Mouse (Mus musculus): ENCODE results near the gene Acr. TPM values are rescaled to one million over a fixed set of nuclear protein-coding genes. Genes with fewer than 3 reads are reported as not detected.

Acr gene
- polyA plus RNA-seq, 1 experiment from 2014 or later = 1.8 TPM

DNA sequence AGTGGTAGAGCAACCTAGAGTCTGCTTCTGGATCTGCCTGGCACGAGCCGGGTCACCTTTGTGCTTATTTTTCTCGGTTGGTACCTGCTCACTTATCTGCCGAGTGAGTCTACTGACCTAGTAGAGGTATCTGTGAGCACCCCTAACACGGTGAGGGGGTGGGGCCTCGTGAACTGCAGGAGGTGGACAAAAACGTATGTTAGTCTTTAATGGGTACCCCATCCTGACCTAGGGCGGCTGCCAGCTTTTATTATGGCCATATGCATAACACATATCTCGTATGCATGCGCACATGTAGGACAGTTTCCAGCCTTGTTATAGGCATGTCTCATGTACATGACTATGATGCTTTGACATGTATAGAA is 34.3 kb upstream of the Acr start:
- Histone ChIP-seq H3K9me3 (ENCODE audit: control insufficient read depth, low read length) (no peaks in the 10 kb centered on the region), H3K36me3 (replicated peaks; ENCODE audit: control insufficient read depth, insufficient read depth) (no peaks in the 10 kb centered on the region), H3K4me1 (replicated peaks; ENCODE audit: control insufficient read depth, insufficient read depth, low read length) (peaks cover 24% of the 10 kb centered on the region), H3K4me3 (replicated peaks; ENCODE audit: low read length) (peak overlapping the region; percentile 39), H3K27me3 (ENCODE audit: control insufficient read depth, insufficient read depth, low read length) (no peaks in the 10 kb centered on the region), H3K9ac (peak overlapping the region; percentile 71), H3K4me2 (replicated peaks) (peak overlapping the region; percentile 70), H3K27ac (no peak overlapping the region)
- ATAC-seq (ENCODE audit: low FRiP score) (no peak), DNase-seq (ENCODE audit: low spot score) (no peak)
- 87% methylated on average over 10 of the region's 10 CpGs for WGBS

GRCm38 (mm10) chr15:89544171-89544570 is 24.0 kb upstream of the Acr start:
- Histone ChIP-seq H3K4me1 (replicated peaks; ENCODE audit: control insufficient read depth, insufficient read depth, low read length) (no peaks in the 10 kb centered on the region), H3K9me3 (ENCODE audit: control insufficient read depth, low read length) (no peaks in the 10 kb centered on the region), H3K4me2 (replicated peaks) (no peak overlapping the region), H3K36me3 (replicated peaks; ENCODE audit: control insufficient read depth, insufficient read depth) (peaks cover 25% of the 10 kb centered on the region), H3K27ac (no peak overlapping the region), H3K4me3 (replicated peaks; ENCODE audit: low read length) (no peak overlapping the region), H3K27me3 (ENCODE audit: control insufficient read depth, insufficient read depth, low read length) (no peaks in the 10 kb centered on the region), H3K9ac (no peak overlapping the region)
- ATAC-seq (ENCODE audit: low FRiP score) (no peak), DNase-seq (ENCODE audit: low spot score) (no peak)
- WGBS = 84% methylated on average over 7 of the region's 7 CpGs

DNA sequence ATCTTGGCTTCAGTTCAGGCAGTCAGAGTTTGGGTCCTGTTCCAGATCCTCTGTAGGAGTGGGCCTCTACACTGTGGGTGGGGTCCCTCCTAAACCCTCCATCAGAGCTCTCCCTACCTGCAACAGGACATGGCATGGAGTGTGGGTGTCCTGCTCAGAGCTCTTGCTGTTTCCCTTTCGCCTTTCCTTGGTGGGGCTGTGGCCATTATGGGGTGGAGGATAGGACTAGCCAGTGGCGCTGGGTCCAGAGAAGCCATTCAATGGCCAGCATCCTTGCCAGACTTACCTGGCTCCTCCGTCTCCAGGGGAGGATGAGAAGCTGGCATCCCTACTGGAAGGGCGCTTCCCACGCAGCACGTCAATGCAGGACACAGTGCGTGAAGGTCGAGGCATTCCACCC is 20.8 kb upstream of the Acr start:
- peak overlapping the region; percentile 34 for H3K4me2 ChIP-seq (replicated peaks)
- H3K36me3 ChIP-seq (replicated peaks; ENCODE audit: control insufficient read depth, insufficient read depth) = peaks cover 41% of the 10 kb centered on the region
- no peak overlapping the region for H3K9ac ChIP-seq
- H3K27me3 ChIP-seq (ENCODE audit: control insufficient read depth, insufficient read depth, low read length) = no peaks in the 10 kb centered on the region
- H3K27ac ChIP-seq = no peak overlapping the region
- DNase-seq (ENCODE audit: low spot score) (no peak), ATAC-seq (ENCODE audit: low FRiP score) (no peak)
- H3K4me3 ChIP-seq (replicated peaks; ENCODE audit: low read length) = no peak overlapping the region
- H3K9me3 ChIP-seq (ENCODE audit: control insufficient read depth, low read length) = no peaks in the 10 kb centered on the region
- 44% methylated on average over 8 of the region's 8 CpGs for WGBS
- H3K4me1 ChIP-seq (replicated peaks; ENCODE audit: control insufficient read depth, insufficient read depth, low read length) = no peaks in the 10 kb centered on the region

- H3K27ac ChIP-seq = 0 out of 2 replicates have a peak overlapping the region, but pooled peaks have one; percentile 17
- ATAC-seq (ENCODE audit: low FRiP score) (peak; percentile 50), DNase-seq (ENCODE audit: low spot score) (no peak)
- peak overlapping the region; percentile 32; the same call in 1 of the 2 replicates for H3K9ac ChIP-seq
- WGBS = 8% methylated on average over 56 of the region's 58 CpGs
- H3K36me3 ChIP-seq (replicated peaks; ENCODE audit: control insufficient read depth, insufficient read depth) = peaks cover 41% of the 10 kb centered on the region
- H3K4me1 ChIP-seq (replicated peaks; ENCODE audit: control insufficient read depth, insufficient read depth, low read length) = no peaks in the 10 kb centered on the region
- H3K4me2 ChIP-seq (replicated peaks) = peak overlapping the region; percentile 34
- H3K27me3 ChIP-seq (ENCODE audit: control insufficient read depth, insufficient read depth, low read length) = no peaks in the 10 kb centered on the region
- no peaks in the 10 kb centered on the region for H3K9me3 ChIP-seq (ENCODE audit: control insufficient read depth, low read length)
- H3K4me3 ChIP-seq (replicated peaks; ENCODE audit: low read length) = peak overlapping the region; percentile 1; the same call in 1 of the 2 replicates
Measured at GRCm38 (mm10) chr15:89547824-89548601, 20.1 kb upstream of the Acr start.

GRCm38 (mm10) chr15:89548837-89549236 is 19.3 kb upstream of the Acr start:
- Histone ChIP-seq H3K9ac (no peak overlapping the region), H3K4me2 (replicated peaks) (peak overlapping the region; percentile 34), H3K9me3 (ENCODE audit: control insufficient read depth, low read length) (no peaks in the 10 kb centered on the region), H3K36me3 (replicated peaks; ENCODE audit: control insufficient read depth, insufficient read depth) (peaks cover 36% of the 10 kb centered on the region), H3K4me1 (replicated peaks; ENCODE audit: control insufficient read depth, insufficient read depth, low read length) (no peaks in the 10 kb centered on the region), H3K4me3 (replicated peaks; ENCODE audit: low read length) (no peak overlapping the region), H3K27me3 (ENCODE audit: control insufficient read depth, insufficient read depth, low read length) (no peaks in the 10 kb centered on the region), H3K27ac (0 out of 2 replicates have a peak overlapping the region, but pooled peaks have one; percentile 17)
- WGBS = 22% methylated on average over 11 of the region's 11 CpGs
- ATAC-seq (ENCODE audit: low FRiP score) = peak; percentile 65
- peak; percentile 40 for DNase-seq (ENCODE audit: low spot score)

GRCm38 (mm10) chr15:89550506-89550905 is 17.6 kb upstream of the Acr start:
- Histone ChIP-seq H3K36me3 (replicated peaks; ENCODE audit: control insufficient read depth, insufficient read depth) (peaks cover 28% of the 10 kb centered on the region), H3K4me3 (replicated peaks; ENCODE audit: low read length) (no peak overlapping the region), H3K4me2 (replicated peaks) (no peak overlapping the region), H3K27me3 (ENCODE audit: control insufficient read depth, insufficient read depth, low read length) (0 out of 2 replicates have a peak, but pooled peaks cover under 1% of the 10 kb centered on the region), H3K4me1 (replicated peaks; ENCODE audit: control insufficient read depth, insufficient read depth, low read length) (no peaks in the 10 kb centered on the region), H3K9ac (no peak overlapping the region), H3K27ac (no peak overlapping the region), H3K9me3 (ENCODE audit: control insufficient read depth, low read length) (no peaks in the 10 kb centered on the region)
- ATAC-seq (ENCODE audit: low FRiP score) (no peak), DNase-seq (ENCODE audit: low spot score) (no peak)
- 94% methylated on average over 8 of the region's 8 CpGs for WGBS

DNA sequence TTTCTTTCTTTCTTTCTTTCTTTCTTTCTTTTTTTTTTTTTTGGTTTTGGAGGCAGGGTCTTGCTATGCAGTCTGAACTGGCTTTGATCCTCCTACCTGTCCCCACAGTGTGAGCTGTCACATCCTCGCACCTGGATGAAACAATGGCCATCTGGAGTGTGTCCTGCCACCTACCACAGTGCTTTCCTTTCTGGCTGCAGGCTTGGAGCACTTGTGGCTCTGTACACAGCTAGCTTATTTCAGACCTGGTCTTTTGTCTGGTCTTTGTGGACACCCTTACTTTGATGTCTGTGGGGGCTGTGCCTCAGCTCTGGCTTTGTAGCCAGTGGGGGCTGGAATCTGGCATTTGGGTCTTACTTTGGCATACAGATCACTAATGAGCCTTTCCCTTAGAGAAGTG is 16.4 kb upstream of the Acr start:
- no peak overlapping the region for H3K9ac ChIP-seq
- no peaks in the 10 kb centered on the region for H3K9me3 ChIP-seq (ENCODE audit: control insufficient read depth, low read length)
- DNase-seq (ENCODE audit: low spot score) = no peak
- peaks cover 23% of the 10 kb centered on the region for H3K36me3 ChIP-seq (replicated peaks; ENCODE audit: control insufficient read depth, insufficient read depth)
- H3K4me1 ChIP-seq (replicated peaks; ENCODE audit: control insufficient read depth, insufficient read depth, low read length) = peaks cover 4% of the 10 kb centered on the region; the same call in 1 of the 2 replicates
- H3K27ac ChIP-seq = no peak overlapping the region
- H3K4me2 ChIP-seq (replicated peaks) = no peak overlapping the region
- peaks cover 10% of the 10 kb centered on the region for H3K27me3 ChIP-seq (ENCODE audit: control insufficient read depth, insufficient read depth, low read length)
- WGBS = 80% methylated on average over 1 of the region's 1 CpGs
- H3K4me3 ChIP-seq (replicated peaks; ENCODE audit: low read length) = no peak overlapping the region
- ATAC-seq (ENCODE audit: low FRiP score) = no peak

DNA sequence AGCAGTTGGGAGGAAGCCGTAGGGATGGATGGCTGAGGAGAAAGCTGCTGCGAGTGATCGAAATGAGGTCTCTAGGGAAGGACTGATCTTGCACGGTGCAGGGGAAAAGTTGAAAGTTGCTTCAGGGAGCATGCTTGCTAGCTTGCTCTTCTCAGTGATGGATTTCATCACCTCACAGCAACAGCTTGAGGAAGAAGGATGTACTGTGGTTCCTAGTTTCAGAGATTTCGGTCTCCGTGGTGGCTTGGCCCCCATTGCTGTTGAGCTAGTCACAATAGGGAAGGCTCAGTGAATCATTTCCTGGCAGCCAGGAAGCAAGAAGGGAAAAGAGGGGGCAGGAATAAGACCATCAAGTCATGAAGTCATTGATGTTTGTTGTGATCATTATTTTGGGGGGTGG is 12.5 kb upstream of the Acr start:
- Histone ChIP-seq H3K27ac (no peak overlapping the region), H3K27me3 (ENCODE audit: control insufficient read depth, insufficient read depth, low read length) (peaks cover 38% of the 10 kb centered on the region), H3K9me3 (ENCODE audit: control insufficient read depth, low read length) (no peaks in the 10 kb centered on the region), H3K36me3 (replicated peaks; ENCODE audit: control insufficient read depth, insufficient read depth) (peaks cover 13% of the 10 kb centered on the region), H3K9ac (no peak overlapping the region), H3K4me1 (replicated peaks; ENCODE audit: control insufficient read depth, insufficient read depth, low read length) (peaks cover 4% of the 10 kb centered on the region; the same call in 1 of the 2 replicates), H3K4me3 (replicated peaks; ENCODE audit: low read length) (no peak overlapping the region), H3K4me2 (replicated peaks) (no peak overlapping the region)
- DNase-seq (ENCODE audit: low spot score) (no peak), ATAC-seq (ENCODE audit: low FRiP score) (no peak)
- WGBS = 89% methylated on average over 6 of the region's 6 CpGs

DNA sequence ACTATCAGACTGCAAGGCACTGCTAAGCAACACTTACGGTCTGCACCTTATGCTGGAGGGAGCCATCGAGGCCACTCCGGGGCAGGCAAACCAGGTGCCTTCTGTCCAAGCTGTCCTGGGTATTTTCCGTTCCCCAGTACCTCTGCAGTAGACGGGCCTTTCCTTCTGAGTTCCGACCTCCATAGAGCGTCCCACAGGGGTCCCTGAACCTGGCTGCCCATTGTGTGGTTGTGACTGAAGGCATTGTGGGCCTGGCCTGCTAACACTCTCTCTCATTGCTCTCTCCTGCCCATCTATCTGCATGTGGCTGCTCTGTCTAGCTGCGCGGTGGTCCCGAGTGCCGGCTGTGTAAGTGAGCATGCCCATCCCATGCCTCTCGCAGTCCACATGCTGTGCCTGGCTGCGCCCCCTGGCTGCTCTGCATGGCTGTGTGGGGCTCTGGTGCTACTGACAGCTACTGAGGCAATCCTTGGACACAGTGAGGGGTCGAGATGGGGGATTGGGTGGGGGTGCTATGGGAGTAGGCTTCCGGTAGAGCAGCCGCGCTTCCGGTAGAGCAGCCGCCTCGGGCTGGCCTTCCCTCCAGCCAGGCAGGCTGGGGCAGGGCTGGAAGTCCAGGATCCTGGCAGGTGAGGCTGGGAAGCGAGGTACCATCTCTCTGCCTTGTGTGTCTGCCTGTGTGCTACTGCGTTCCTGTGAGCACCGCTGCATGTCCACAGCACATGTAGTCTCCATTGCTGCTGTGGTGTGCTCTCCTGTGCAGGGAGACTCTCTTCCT is 11.5 kb upstream of the Acr start:
- peaks cover 38% of the 10 kb centered on the region for H3K27me3 ChIP-seq (ENCODE audit: control insufficient read depth, insufficient read depth, low read length)
- 26% methylated on average over 23 of the region's 23 CpGs for WGBS
- peaks cover 4% of the 10 kb centered on the region; the same call in 1 of the 2 replicates for H3K4me1 ChIP-seq (replicated peaks; ENCODE audit: control insufficient read depth, insufficient read depth, low read length)
- H3K4me3 ChIP-seq (replicated peaks; ENCODE audit: low read length) = no peak overlapping the region
- H3K4me2 ChIP-seq (replicated peaks) = peak overlapping the region; percentile 28
- DNase-seq (ENCODE audit: low spot score) (peak; percentile 48), ATAC-seq (ENCODE audit: low FRiP score) (peak; percentile 52; the same call in 1 of the 2 replicates)
- no peak overlapping the region for H3K9ac ChIP-seq
- peaks cover 13% of the 10 kb centered on the region for H3K36me3 ChIP-seq (replicated peaks; ENCODE audit: control insufficient read depth, insufficient read depth)
- no peak overlapping the region for H3K27ac ChIP-seq
- H3K9me3 ChIP-seq (ENCODE audit: control insufficient read depth, low read length) = no peaks in the 10 kb centered on the region

All from hindbrain, embryonic 14.5 days (tissue).